Mouse (Mus musculus) fibroblast of lung, adult 2 months (primary cell): ENCODE measurements around the gene Mmp7.

ENCODE experiments used
- DNase-seq: peaks from one replicate; pipeline ENCODE4 v3.0.0-alpha.2; 2011; ENCODE audit warnings: low read depth

The Mmp7 gene

DNA sequence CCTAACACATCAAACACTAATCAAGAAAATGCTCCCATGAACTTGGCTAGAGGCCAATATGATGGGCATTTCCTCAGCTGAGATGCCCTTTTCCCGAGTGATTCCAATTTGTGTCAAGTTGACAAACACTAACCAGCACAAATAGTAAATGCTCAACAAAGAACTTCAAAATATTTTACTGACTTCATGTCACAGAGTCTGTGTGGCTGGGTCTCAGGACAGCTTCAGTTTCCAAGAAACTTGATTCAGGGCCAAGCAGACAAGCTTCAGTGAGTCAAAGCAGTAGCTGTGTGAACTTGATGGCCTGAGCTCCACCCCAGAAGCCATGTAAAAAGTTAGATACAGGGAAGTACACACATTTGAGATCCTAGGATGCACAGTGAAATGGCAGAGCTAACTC, 52.3 kb downstream of the Mmp7 start:
- DNase-seq: no peak

DNA sequence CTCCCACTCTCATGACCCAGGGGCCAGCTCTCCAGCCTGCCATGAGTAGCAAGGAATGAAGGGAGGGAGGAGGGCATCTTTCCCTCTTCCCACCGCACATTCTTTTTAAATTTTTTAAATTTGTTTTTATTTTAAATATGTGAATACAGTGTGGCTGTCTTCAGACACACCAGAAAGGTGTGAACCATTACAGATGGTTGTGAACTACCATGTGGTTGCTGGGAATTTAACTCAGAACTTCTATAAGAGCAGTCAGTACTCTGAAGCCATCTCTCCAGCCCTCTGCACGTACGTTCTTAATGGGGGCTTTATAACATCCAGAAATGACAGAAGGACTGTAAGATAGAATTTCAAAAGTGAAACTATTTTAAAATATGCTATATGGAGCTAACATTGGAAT, 57.0 kb downstream of the Mmp7 start:
- no peak for DNase-seq
